Mouse (Mus musculus): Measurements from ENCODE around the gene Slc37a2.
"Not testable (repeated sequence)": the region's sequence is repeated elsewhere in the genome, so short reads cannot be mapped to it uniquely, and the experiment has no call there.

The Slc37a2 gene

GRCm38 (mm10) chr9:37255149-37255888, at the start of gene Slc37a2:
Gene Slc37a2, minus strand, starts transcription at chr9:37255738.
- DNase-seq (ENCODE audit: low spot score): peak; percentile 81

GRCm38 (mm10) chr9:37301720-37302119, 46.2 kb upstream of the Slc37a2 start:
- DNase-seq (ENCODE audit: low spot score): no peak

- DNase-seq (ENCODE audit: low spot score): not testable (repeated sequence)
Measured at GRCm38 (mm10) chr9:37300501-37300900, 45.0 kb upstream of the Slc37a2 start.

GRCm38 (mm10) chr9:37295586-37295985, 40.0 kb upstream of the Slc37a2 start:
- DNase-seq (ENCODE audit: low spot score): no peak

- DNase-seq (ENCODE audit: low spot score): no peak
Measured at GRCm38 (mm10) chr9:37266622-37267021, 11.1 kb upstream of the Slc37a2 start.

GRCm38 (mm10) chr9:37255889-37256225, 319 bp upstream of the Slc37a2 start:
- peak; percentile 32 for DNase-seq (ENCODE audit: low spot score)

- no peak for DNase-seq (ENCODE audit: low spot score)
Measured at GRCm38 (mm10) chr9:37254531-37255110, 917 bp downstream of the Slc37a2 start.

- no peak for DNase-seq (ENCODE audit: low spot score)
Measured at GRCm38 (mm10) chr9:37250631-37251030, 4.9 kb downstream of the Slc37a2 start.

GRCm38 (mm10) chr9:37249976-37250375, 5.6 kb downstream of the Slc37a2 start:
- no peak for DNase-seq (ENCODE audit: low spot score)

- no peak for DNase-seq (ENCODE audit: low spot score)
Measured at GRCm38 (mm10) chr9:37248381-37248906, 7.1 kb downstream of the Slc37a2 start.

GRCm38 (mm10) chr9:37247429-37247828, 8.1 kb downstream of the Slc37a2 start:
- DNase-seq (ENCODE audit: low spot score): peak; percentile 84

GRCm38 (mm10) chr9:37245810-37246209, 9.7 kb downstream of the Slc37a2 start:
- no peak for DNase-seq (ENCODE audit: low spot score)

GRCm38 (mm10) chr9:37245404-37245803, 10.1 kb downstream of the Slc37a2 start:
- DNase-seq (ENCODE audit: low spot score): no peak

- DNase-seq (ENCODE audit: low spot score): no peak
Measured at GRCm38 (mm10) chr9:37244600-37244999, 10.9 kb downstream of the Slc37a2 start.

- no peak for DNase-seq (ENCODE audit: low spot score)
Measured at GRCm38 (mm10) chr9:37242764-37243163, 12.8 kb downstream of the Slc37a2 start.

- no peak for DNase-seq (ENCODE audit: low spot score)
Measured at GRCm38 (mm10) chr9:37235951-37236737, 19.4 kb downstream of the Slc37a2 start.

- no peak for DNase-seq (ENCODE audit: low spot score)
Measured at GRCm38 (mm10) chr9:37232201-37233195, 23.0 kb downstream of the Slc37a2 start.

GRCm38 (mm10) chr9:37230486-37231195, 24.9 kb downstream of the Slc37a2 start:
- DNase-seq (ENCODE audit: low spot score): no peak

- peak; percentile 77 for DNase-seq (ENCODE audit: low spot score)
Measured at GRCm38 (mm10) chr9:37229880-37230325, 25.6 kb downstream of the Slc37a2 start.

GRCm38 (mm10) chr9:37225581-37225980, 30.0 kb downstream of the Slc37a2 start:
- no peak for DNase-seq (ENCODE audit: low spot score)

- DNase-seq (ENCODE audit: low spot score): no peak
Measured at GRCm38 (mm10) chr9:37220755-37221154, 34.8 kb downstream of the Slc37a2 start.

Measured in layer of hippocampus, adult 11-12 months (tissue).